In the genomic region with DNA sequence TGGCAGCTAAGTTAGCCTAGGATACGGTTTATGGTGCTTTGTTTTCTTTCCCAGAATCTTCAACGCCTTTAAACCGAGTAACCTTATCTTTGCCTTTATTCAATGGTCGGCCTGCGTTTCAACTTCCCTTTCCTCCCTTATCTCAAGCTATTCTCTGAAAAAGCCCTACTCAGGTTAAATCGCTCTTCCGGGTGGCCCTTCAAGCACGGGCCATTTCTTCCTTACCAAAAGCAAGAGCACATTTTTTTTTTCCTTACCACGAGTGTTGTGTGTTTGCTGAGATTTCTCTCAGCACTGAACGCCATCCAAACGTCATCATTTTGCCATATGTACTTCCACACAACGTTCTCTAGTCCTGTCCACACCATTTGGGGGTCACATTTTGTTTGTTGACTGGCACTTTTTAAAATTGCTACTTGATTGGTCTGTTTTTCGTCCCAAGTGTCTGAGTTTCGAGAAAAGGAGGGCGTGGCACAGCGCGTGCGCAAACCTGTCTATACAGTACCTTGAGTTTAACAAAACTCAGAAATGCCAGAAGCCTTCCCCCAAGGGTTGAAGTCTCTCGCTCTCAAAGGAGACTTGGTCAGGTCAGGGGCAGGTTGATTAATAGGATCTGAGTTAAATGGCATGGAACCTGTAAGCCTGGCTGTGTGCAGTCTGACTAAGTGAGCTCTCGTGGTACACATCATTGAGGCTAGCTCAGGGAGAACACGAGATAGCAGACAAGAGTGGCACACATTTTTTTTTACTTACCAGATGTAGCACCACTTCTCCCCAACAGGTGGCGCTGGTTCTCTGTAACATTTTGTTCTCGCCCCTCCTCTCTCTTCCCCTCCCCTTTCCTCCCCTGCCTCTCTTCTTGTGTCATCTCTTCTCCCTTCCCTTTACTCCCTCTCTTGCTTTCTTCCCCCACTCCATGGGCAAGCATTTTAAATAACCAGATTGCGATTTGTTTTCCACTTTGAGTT, we compare ENCODE assay signal across 10 mouse cellular contexts. TPM values are rescaled to one million over a fixed set of nuclear protein-coding genes. Genes with fewer than 3 reads are reported as not detected.
DNase-seq lines count a peak whose midpoint lies in the region; ATAC-seq and TF ChIP-seq lines count a peak whose summit lies in the region.
"Had no signal": no experiment of that assay in that cellular context is flagged by ENCODE, and none has a peak within 500 bp of the region (broad histone marks: within the 10 kb centered on the region; RNA-seq: fewer than 3 reads in every experiment).

No protein-coding gene starts in this region.

- no peak overlapping the region for H3K9ac ChIP-seq in heart, embryonic 11.5 days (ENCODE audit: low read depth, low read length)
- H3K9ac ChIP-seq: midbrain, embryonic 12.5 days had no signal

- WGBS in heart, embryonic 11.5 days (ENCODE audit: insufficient replicate concordance) = 43% methylated on average over 24 of the region's 24 CpGs
- WGBS in bone marrow, adult 2 months = 35% methylated on average over 24 of the region's 24 CpGs

- no peak overlapping the region for H3K4me3 ChIP-seq in heart, embryonic 11.5 days (ENCODE audit: low read depth, low read length)
- H3K4me3 ChIP-seq in bone marrow, adult 2 months (replicated peaks; ENCODE audit: control insufficient read depth, low read depth, low read length) = no peak overlapping the region
- H3K4me3 ChIP-seq: midbrain, embryonic 12.5 days had no signal

- peak; percentile 63 for TF ChIP-seq CTCF in bone marrow, adult 2 months (IDR thresholded peaks at IDR 0.05; ENCODE audit: control insufficient read depth, insufficient read depth, low read length)

- no peaks in the 10 kb centered on the region; the same call in 1 of the 2 replicates for H3K4me1 ChIP-seq in heart, embryonic 11.5 days (ENCODE audit: control insufficient read depth, insufficient read depth, low read length)
- H3K4me1 ChIP-seq in bone marrow, adult 2 months (ENCODE audit: control insufficient read depth, insufficient read depth, low read length) = no peaks in the 10 kb centered on the region
- H3K4me1 ChIP-seq: midbrain, embryonic 12.5 days had no signal

- peak; percentile 19 to 44 for DNase-seq in heart, adult 18-20 months
- DNase-seq in CD4-positive helper T cell, adult 2 months (ENCODE audit: low read depth, low spot score) = peak; percentile 55
- DNase-seq in frontal cortex, postnatal 25 days (ENCODE audit: low spot score in 2 of 2) = peak; percentile 51 to 60
- peak; percentile 39 to 51 for DNase-seq in layer of hippocampus, postnatal 14 days (ENCODE audit: low spot score in 2 of 2)
- DNase-seq in mesoderm, embryonic 11.5 days (ENCODE audit: low read depth, low spot score) = peak; percentile 25
- DNase-seq in thymus, postnatal 0 days (ENCODE audit: low spot score) = peak; percentile 70

- TF ChIP-seq POLR2A in bone marrow, adult 2 months (IDR thresholded peaks at IDR 0.05; ENCODE audit: borderline replicate concordance, control insufficient read depth, low read depth, low read length) = no peak

- H3K27me3 ChIP-seq in heart, embryonic 11.5 days (ENCODE audit: control insufficient read depth, insufficient read depth, low read length) = no peaks in the 10 kb centered on the region
- H3K27me3 ChIP-seq: midbrain, embryonic 12.5 days had no signal

- no peak overlapping the region for H3K27ac ChIP-seq in heart, embryonic 11.5 days (ENCODE audit: low read depth, low read length)
- no peak overlapping the region for H3K27ac ChIP-seq in bone marrow, adult 2 months (ENCODE audit: control insufficient read depth, insufficient read depth, low read depth, low read length, poor library complexity)
- H3K27ac ChIP-seq: midbrain, embryonic 12.5 days had no signal

- no peaks in the 10 kb centered on the region for H3K36me3 ChIP-seq in heart, embryonic 11.5 days (ENCODE audit: control insufficient read depth, insufficient read depth, low read length)
- H3K36me3 ChIP-seq: midbrain, embryonic 12.5 days had no signal

- no peak; the same call in 1 of the 2 replicates for ATAC-seq in heart, embryonic 11.5 days (replicated peaks; ENCODE audit: insufficient number of reproducible peaks, low FRiP score, low TSS enrichment)

- no peaks in the 10 kb centered on the region for H3K9me3 ChIP-seq in heart, embryonic 11.5 days (replicated peaks; ENCODE audit: control insufficient read depth, low read length)
- H3K9me3 ChIP-seq: midbrain, embryonic 12.5 days had no signal

- H3K4me2 ChIP-seq in heart, embryonic 11.5 days = no peak overlapping the region
- H3K4me2 ChIP-seq: midbrain, embryonic 12.5 days had no signal

RNA-seq across cellular contexts. Expression of a gene that starts 43.6 kb away (rescaled TPM):
- not detected for total RNA-seq in heart, adult 18-20 months (2021)
- polyA plus RNA-seq in heart, embryonic 11.5 days (2014; fragmentation: Nextera tagmentation; extraction: Ambion mirVana) = 0.37 TPM in 1 of 2 replicates, not detected in the other
- 0.57 and 2.4 TPM in 2 replicates for polyA plus RNA-seq in bone marrow, adult 2 months (2011; ENCODE audit: insufficient read depth, insufficient read length, low replicate concordance, missing spikeins)
- not detected for total RNA-seq in layer of hippocampus, postnatal 14 days (2021)
- polyA plus RNA-seq in thymus, postnatal 0 days (2015; fragmentation: Nextera tagmentation; extraction: Ambion mirVana) = 0.05 and 0.06 TPM in 2 replicates
- polyA plus RNA-seq: embryonic facial prominence, embryonic 14.5 days had no signal
